ENCODE assay signal across 9 mouse cellular contexts in the genomic region with DNA sequence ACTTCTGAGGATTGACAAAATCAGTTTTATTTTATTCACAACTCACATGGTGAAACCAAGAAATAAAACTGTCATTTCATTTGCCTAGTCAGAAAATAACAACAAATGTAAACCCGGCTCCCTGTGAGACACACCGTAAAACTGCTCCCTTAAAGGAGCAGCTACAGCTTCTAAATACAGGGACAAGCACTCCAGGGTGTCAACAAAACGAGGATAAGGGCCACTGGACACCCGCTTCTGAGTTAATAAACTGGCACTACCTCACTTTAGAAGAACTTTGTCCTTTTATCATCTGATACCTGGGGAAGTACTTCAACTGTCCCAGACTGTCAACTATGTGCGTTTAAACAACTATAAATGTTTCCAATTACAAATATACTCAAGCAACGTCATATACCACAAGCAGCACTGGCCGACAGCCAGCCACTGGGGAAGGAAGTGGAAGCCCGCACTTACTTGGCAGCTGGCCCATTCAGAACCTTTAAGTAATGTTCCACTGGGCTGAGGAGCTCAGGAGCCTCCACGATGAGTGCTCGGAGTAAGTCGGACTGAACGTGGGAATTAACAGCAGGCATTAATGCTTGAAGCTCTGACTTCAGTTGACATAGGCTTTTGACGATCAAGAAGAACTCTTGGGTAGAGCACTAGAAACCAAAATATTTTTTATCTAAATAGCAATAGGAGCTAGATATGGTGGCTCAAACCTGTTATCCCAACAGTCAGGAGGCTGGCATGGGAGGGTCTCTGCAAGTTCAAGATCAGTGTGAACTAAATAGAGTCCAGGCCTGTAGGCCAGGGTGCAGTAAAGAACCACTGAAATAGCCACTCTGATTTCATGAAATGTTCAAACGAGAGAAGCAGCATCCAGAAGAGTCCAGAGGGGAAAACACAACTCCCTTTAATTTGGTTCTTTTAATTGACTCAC. TPM values are rescaled to one million over a fixed set of nuclear protein-coding genes. Genes with fewer than 3 reads are reported as not detected.
DNase-seq lines count a peak whose midpoint lies in the region; ATAC-seq and TF ChIP-seq lines count a peak whose summit lies in the region.
"Had no signal": no experiment of that assay in that cellular context is flagged by ENCODE, and none has a peak within 500 bp of the region (broad histone marks: within the 10 kb centered on the region; RNA-seq: fewer than 3 reads in every experiment).

No protein-coding gene starts in this region.

- H3K27me3 ChIP-seq in hindbrain, embryonic 12.5 days, result no peaks in the 10 kb centered on the region

- H3K27ac ChIP-seq in hindbrain, embryonic 12.5 days, result no peak overlapping the region

- TF ChIP-seq CTCF in lung, adult 2 months (IDR thresholded peaks at IDR 0.05; ENCODE audit: insufficient read depth, low read length), result no peak

- H3K4me1 ChIP-seq in lung, adult 2 months (ENCODE audit: control insufficient read depth, insufficient read depth, low read length), result peaks cover 4% of the 10 kb centered on the region; the same call in 1 of the 2 replicates
- no peaks in the 10 kb centered on the region for H3K4me1 ChIP-seq in hindbrain, embryonic 12.5 days

- 0 out of 2 replicates have a peak, but pooled peaks cover 6% of the 10 kb centered on the region for H3K36me3 ChIP-seq in hindbrain, embryonic 12.5 days

- WGBS in lung, adult 2 months, result 18% methylated on average over 14 of the region's 14 CpGs
- WGBS in hindbrain, embryonic 12.5 days, result 86% methylated on average over 14 of the region's 14 CpGs

- ATAC-seq in hindbrain, embryonic 12.5 days (ENCODE audit: low FRiP score), result no peak

- no peak overlapping the region for H3K4me3 ChIP-seq in lung, adult 2 months (replicated peaks; ENCODE audit: extremely low read depth, low read depth, low read length)
- no peak overlapping the region for H3K4me3 ChIP-seq in hindbrain, embryonic 12.5 days

- no peak overlapping the region for H3K4me2 ChIP-seq in hindbrain, embryonic 12.5 days (replicated peaks)

- TF ChIP-seq POLR2A in lung, adult 2 months (IDR thresholded peaks at IDR 0.05; ENCODE audit: borderline replicate concordance, extremely low read depth, low read depth, low read length), result no peak

- H3K9ac ChIP-seq in hindbrain, embryonic 12.5 days, result no peak overlapping the region

- H3K9me3 ChIP-seq in hindbrain, embryonic 12.5 days (replicated peaks), result no peaks in the 10 kb centered on the region

- peak; percentile 59 for DNase-seq in layer of hippocampus, adult 11-12 months (ENCODE audit: low spot score)
- DNase-seq in layer of hippocampus, adult 9-10 months (ENCODE audit: low spot score), result no peak
- DNase-seq in NIH3T3 (ENCODE audit: low read depth), result peak; percentile 58
- peak; percentile 62 for DNase-seq in gastrocnemius, postnatal 10 days
- peak; percentile 69 for DNase-seq in kidney, adult 11 months
- DNase-seq in lung, adult 2 months, result peak; percentile 73
- DNase-seq in right cerebral cortex, postnatal 4 days, result peak; percentile 62

RNA-seq across cellular contexts. Expression of a gene that starts 31.2 kb away (rescaled TPM):
- not detected for total RNA-seq in gastrocnemius, postnatal 10 days (2021)
- polyA plus RNA-seq in lung, adult 2 months (2012; rRNA removed), result not detected in 2 replicates
- polyA plus RNA-seq in hindbrain, embryonic 12.5 days (2016; fragmentation: Nextera tagmentation; extraction: Ambion mirVana), result 1.1 and 1.2 TPM in 2 replicates
- total RNA-seq: layer of hippocampus, adult 18-20 months had no signal
